Mouse (Mus musculus) liver, postnatal 0 days (tissue): ENCODE measurements at regions not wholly inside any gene's neighbourhood (a gene's known extent, or its start where the extent isn't known, plus 50 kb on each side); places are given as distances from the start of the nearest gene placed in this dataset.

Experiments used
- CTCF ChIP-seq: sonication (generic); IDR thresholded peaks from 2 replicates; pipeline ENCODE4 v1.5.1; 2016; ENCODE audit warnings: antibody characterized with exemption, low read depth
- EP300 ChIP-seq: IDR thresholded peaks from 2 replicates; pipeline ENCODE4 v1.6.1; 2016; ENCODE audit warnings: antibody characterized with exemption, low read depth, mild to moderate bottlenecking

DNA sequence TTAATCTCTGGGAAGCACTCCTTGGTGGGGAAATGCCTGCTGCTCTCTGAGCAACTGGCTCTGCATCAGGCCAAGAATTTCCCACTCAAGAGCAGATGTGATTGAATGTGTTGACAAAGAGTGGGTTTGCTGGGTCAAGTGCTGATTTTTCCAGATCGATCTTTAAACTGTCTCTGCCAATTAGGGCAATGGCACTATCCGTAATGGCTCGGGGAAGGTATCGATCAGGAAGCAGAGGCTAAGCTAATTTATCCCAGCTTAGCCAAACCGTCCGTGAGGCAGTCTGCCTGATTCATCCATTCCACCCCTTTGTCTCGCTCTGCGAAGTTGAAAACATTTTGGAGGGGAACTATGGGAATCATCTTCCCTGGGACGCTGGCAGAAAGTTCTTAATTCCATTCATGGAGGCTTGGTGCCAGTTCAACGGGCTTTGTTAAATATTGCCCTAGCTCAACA is 291.9 kb upstream of the Lyplal1 start:
- TF ChIP-seq CTCF (no peak), EP300 (no peak)
